ENCODE assay signal across 8 mouse cellular contexts in the genomic region with DNA sequence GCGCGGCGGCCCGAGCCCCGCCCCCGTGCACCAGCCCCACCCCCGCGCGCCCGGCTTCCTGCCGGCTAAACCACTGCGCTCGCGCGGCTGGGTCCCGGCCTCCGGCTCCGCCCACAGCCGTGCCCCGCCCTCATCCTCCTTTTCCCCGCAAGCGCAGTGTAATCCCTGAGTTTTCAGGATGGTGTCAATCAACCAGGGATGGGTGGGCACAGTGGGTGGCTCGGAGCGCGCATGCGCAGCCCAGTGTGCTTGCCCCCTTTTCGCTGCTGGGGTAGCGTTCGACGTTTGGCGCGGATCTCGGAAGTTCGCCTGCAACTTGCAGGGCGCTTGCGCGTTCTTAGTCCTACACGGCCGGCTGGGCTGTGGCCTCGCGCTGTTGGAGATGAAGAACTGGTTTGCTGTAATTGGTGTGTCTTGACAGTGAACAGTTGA. TPM values are rescaled to one million over a fixed set of nuclear protein-coding genes. Genes with fewer than 3 reads are reported as not detected.
DNase-seq lines count a peak whose midpoint lies in the region; ATAC-seq lines count a peak whose summit lies in the region.

A gene (minus strand): TSS at position 38 of the 432 bp plus-strand sequence.

- H3K27ac ChIP-seq in heart, embryonic 10.5 days = peak within 1 kb of the TSS; percentile 94
- H3K27ac ChIP-seq in kidney, embryonic 15.5 days = peak within 1 kb of the TSS; percentile 94

- no peaks in the 10 kb centered on the region for H3K9me3 ChIP-seq in heart, embryonic 10.5 days
- no peaks in the 10 kb centered on the region for H3K9me3 ChIP-seq in kidney, embryonic 15.5 days (replicated peaks)

- H3K36me3 ChIP-seq in heart, embryonic 10.5 days = no peaks in the 10 kb centered on the region
- no peaks in the 10 kb centered on the region for H3K36me3 ChIP-seq in kidney, embryonic 15.5 days

- peak within 1 kb of the TSS; percentile 92 for H3K9ac ChIP-seq in kidney, embryonic 15.5 days

- H3K27me3 ChIP-seq in heart, embryonic 10.5 days (ENCODE audit: insufficient read depth, poor library complexity, severe bottlenecking) = no peaks in the 10 kb centered on the region
- H3K27me3 ChIP-seq in kidney, embryonic 15.5 days = no peaks in the 10 kb centered on the region

- ATAC-seq in erythroblast, adult 5-6 weeks (replicated peaks; ENCODE audit: low FRiP score, poor library complexity, severe bottlenecking) = peak; percentile 97
- peak; percentile 99 for ATAC-seq in kidney, embryonic 15.5 days (replicated peaks; ENCODE audit: low FRiP score)
- ATAC-seq in monocyte, adult 5-6 weeks (replicated peaks; ENCODE audit: insufficient number of reproducible peaks, low FRiP score, low TSS enrichment, poor library complexity, severe bottlenecking) = peak; percentile 96

- peak within 1 kb of the TSS; percentile 96 for H3K4me3 ChIP-seq in heart, embryonic 10.5 days
- H3K4me3 ChIP-seq in kidney, embryonic 15.5 days (replicated peaks) = peak within 1 kb of the TSS; percentile 93

- under 1% methylated on average over 41 of the region's 41 CpGs for WGBS in heart, embryonic 10.5 days
- WGBS in kidney, embryonic 15.5 days = under 1% methylated on average over 40 of the region's 41 CpGs

- DNase-seq in B cell, adult 2 months = peak; percentile 97 to 98
- DNase-seq in brain, adult 2 months (ENCODE audit: low read depth, low spot score) = peak; percentile 99
- peak; percentile 99 for DNase-seq in heart, embryonic 10.5 days (ENCODE audit: low spot score)
- peak; percentile 99 for DNase-seq in liver
- DNase-seq in spleen, postnatal 4 days (ENCODE audit: low spot score in 2 of 2) = peak; percentile 97 to 98

- peaks cover 9% of the 10 kb centered on the region for H3K4me1 ChIP-seq in heart, embryonic 10.5 days
- peaks cover 17% of the 10 kb centered on the region for H3K4me1 ChIP-seq in kidney, embryonic 15.5 days

- H3K4me2 ChIP-seq in kidney, embryonic 15.5 days = peak within 1 kb of the TSS; percentile 87

RNA-seq across cellular contexts. Expression of the gene that starts here (rescaled TPM):
- total RNA-seq in erythroblast, adult 5-6 weeks (2015; ENCODE audit: low replicate concordance) = 2.9 and 6.9 TPM in 2 replicates
- 4.9 and 9.4 TPM in 2 replicates for total RNA-seq in erythroblast, adult 5-6 weeks (2017; ENCODE audit: low replicate concordance)
- 15.6 and 17.2 TPM in 2 replicates for polyA plus RNA-seq in heart, embryonic 10.5 days (2016; fragmentation: Nextera tagmentation; extraction: Ambion mirVana)
- 26.4 and 28.0 TPM in 2 replicates for polyA plus RNA-seq in kidney, embryonic 15.5 days (2015; fragmentation: Nextera tagmentation; extraction: Ambion mirVana)
- total RNA-seq in monocyte, adult 5-6 weeks (2017) = 21.9 to 39.8 TPM (median 26.2 TPM) in 3 replicates

Comparison
In these comparisons a context has a peak if more than half of its experiments do, and no peak if none do; other contexts are left out.
1. Peak in every context shown above with its lines: DNase-seq, ATAC-seq, H3K4me3 ChIP-seq and H3K27ac ChIP-seq.